Mouse (Mus musculus) bone marrow macrophage, adult 2 months (primary cell): ENCODE data around the gene Rbm42. TPM values are rescaled to one million over a fixed set of nuclear protein-coding genes. Genes with fewer than 3 reads are reported as not detected.

Experiments
- H3K27ac ChIP-seq: 2 replicates; pipeline ENCODE4 v1.5.1; 2012; ENCODE audit warnings: low read depth, low read length; ENCODE audit not compliant: insufficient read depth
- H3K4me1 ChIP-seq: 2 replicates; pipeline ENCODE4 v1.6.1; 2012; ENCODE audit warnings: low read length; ENCODE audit not compliant: control insufficient read depth, insufficient read depth
- H3K4me3 ChIP-seq: 2 replicates; pipeline ENCODE4 v1.5.1; 2012; ENCODE audit warnings: mild to moderate bottlenecking, low read length, moderate library complexity; ENCODE audit not compliant: insufficient read depth
- CTCF ChIP-seq: IDR thresholded peaks from 2 replicates; pipeline ENCODE4 v1.5.1; 2012; ENCODE audit warnings: low read depth, mild to moderate bottlenecking, low read length, moderate library complexity
- POLR2A ChIP-seq: IDR thresholded peaks from 2 replicates; pipeline ENCODE4 v1.6.1; 2012; ENCODE audit warnings: mild to moderate bottlenecking, low read depth, low read length, borderline replicate concordance
- polyA plus RNA-seq: library from polyadenylated mRNA; stranded (reverse); fragments of >200 nt; gene quantifications from 2 replicates; pipeline ENCODE4 v1.2.4, GENCODE M21; 2012; ENCODE audit not compliant: missing spikeins, insufficient read depth, insufficient read length

The Rbm42 gene
- polyA plus RNA-seq, 1 experiment = 59.6 TPM

DNA sequence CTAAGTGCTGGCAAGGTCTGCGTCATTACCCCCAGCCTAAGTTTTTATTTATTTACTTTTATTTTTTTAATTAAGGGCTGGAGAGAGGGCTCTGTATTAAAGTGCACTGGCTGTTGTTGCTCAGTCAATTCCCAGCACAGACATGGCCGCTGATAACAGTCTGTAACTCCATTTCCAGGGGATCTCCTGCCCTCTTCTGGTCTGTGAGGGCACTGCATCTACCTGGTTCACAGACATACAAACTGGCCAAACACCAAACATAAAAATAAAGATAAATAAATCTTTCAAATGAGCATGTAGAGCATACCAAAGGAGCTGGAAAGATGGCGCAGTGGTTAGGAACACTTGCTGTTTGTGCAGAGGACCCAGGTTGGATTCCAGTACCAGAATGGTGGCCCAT, 30.9 kb downstream of the Rbm42 start:
- TF ChIP-seq POLR2A (no peak), CTCF (0 out of 2 replicates have a peak, but pooled peaks have one; percentile 7)
- Histone ChIP-seq H3K4me3 (no peak overlapping the region), H3K4me1 (no peaks in the 10 kb centered on the region), H3K27ac (no peak overlapping the region)

DNA sequence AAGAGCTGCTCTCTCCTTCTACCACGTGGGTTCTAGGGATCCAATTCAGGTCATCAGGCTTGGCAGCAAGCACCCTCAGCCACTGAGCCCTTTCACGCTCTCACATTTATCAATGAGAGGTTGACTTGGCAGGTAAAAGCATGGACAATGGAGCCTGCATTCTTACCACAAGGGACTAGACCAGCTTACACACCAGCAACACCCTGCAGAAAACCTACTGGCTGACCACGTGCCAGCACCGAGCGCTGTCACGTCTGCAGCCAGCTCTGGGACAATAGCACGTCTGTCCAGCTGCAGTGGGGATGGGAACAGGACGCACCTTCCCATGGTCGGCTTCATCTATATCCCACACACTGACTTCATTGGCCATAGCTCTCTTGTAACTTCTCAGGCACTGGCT, 31.5 kb downstream of the Rbm42 start:
- no peak for TF ChIP-seq CTCF
- TF ChIP-seq POLR2A = no peak
- H3K4me1 ChIP-seq = no peaks in the 10 kb centered on the region
- no peak overlapping the region for H3K4me3 ChIP-seq
- H3K27ac ChIP-seq = no peak overlapping the region

DNA sequence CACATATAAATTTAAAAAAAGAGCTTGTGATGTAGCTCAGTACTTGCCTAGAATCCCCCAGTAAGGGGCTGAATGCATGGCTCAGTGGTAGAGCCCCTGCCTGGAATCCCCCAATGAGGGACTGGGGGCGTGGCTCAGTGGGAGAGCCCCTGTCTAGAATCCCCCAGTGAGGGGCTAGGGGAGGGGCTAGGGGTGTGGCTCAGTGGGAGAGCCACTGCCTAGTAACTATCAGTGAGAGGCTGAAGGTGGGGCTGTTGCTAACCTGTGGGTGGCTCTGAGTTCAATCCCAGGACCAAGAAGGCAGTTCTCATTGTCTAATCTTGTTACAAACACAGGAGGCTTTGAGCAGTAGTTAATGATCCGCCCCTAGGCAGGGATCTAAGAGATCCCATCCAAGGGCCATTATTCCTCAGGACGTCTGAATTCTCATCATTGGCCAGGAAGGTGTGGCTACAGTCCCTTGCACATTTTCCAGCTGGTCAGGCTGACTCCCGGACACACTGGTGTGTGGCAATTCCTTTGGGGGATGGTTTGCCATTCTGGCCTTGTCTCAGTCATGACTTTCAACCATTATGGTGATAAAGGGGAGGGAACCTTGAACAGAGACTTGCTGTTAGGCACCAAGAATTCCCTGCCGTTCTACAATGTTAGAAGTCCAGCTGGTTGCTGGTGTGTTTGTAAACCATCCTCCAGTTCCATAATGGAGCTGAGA, 34.9 kb downstream of the Rbm42 start:
- no peaks in the 10 kb centered on the region for H3K4me1 ChIP-seq

DNA sequence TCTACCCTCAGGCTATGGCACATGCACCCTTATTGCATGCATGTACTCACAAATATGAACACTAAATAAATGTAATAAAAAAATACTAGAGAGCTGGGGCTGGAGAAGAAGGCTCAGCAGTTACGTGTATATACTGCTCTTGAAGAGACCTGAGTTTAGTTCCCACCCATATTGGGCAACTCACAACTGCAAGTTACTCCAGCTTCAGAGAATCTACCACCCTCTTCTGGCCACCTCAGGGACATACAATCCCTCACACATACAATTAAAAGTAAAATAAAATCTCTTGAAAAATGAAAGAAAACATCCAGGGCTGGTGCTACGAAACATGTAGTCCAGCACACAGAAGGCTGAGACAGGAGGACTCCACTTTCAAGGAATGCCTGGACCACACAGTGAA, 35.7 kb downstream of the Rbm42 start:
- Histone ChIP-seq H3K4me3 (no peak overlapping the region), H3K4me1 (no peaks in the 10 kb centered on the region), H3K27ac (no peak overlapping the region)
- no peak for TF ChIP-seq POLR2A
- TF ChIP-seq CTCF = no peak

More for the DNA sequence above, 34.9 kb downstream of the Rbm42 start:
- H3K4me3 ChIP-seq = no peak overlapping the region
- H3K27ac ChIP-seq = no peak overlapping the region
- TF ChIP-seq CTCF = no peak
- no peak for TF ChIP-seq POLR2A

DNA sequence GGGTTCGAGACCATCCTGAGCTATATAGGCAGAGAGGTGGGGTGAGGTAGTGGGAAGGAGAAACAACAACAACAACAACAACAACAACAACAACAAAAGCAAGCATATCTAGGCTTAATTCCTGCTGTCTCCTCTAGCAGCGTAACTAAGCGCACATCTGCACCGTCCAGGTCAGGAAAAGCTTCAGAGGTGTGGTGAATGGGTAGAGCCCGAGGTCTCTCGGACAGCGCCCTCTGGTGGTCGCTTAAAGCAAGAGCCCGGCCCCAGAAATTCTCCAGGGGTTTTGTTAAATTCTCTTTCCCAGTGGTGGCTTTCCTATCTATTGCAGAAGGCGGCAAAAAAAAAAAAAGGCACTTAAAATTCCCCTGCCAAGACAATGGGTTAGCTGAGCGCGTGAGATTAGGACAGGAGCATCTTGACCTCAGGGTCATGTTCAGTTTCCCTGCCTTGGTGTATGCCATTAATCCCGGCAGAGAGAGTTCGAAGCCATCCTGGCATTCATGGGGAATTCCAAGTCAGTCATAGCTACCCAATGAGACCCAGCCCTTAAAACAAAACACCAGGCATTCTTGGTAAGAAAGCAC, 36.5 kb downstream of the Rbm42 start:
- TF ChIP-seq CTCF = peak; percentile 94
- no peak for TF ChIP-seq POLR2A
- H3K4me1 ChIP-seq = no peaks in the 10 kb centered on the region
- H3K27ac ChIP-seq = no peak overlapping the region
- no peak overlapping the region for H3K4me3 ChIP-seq

DNA sequence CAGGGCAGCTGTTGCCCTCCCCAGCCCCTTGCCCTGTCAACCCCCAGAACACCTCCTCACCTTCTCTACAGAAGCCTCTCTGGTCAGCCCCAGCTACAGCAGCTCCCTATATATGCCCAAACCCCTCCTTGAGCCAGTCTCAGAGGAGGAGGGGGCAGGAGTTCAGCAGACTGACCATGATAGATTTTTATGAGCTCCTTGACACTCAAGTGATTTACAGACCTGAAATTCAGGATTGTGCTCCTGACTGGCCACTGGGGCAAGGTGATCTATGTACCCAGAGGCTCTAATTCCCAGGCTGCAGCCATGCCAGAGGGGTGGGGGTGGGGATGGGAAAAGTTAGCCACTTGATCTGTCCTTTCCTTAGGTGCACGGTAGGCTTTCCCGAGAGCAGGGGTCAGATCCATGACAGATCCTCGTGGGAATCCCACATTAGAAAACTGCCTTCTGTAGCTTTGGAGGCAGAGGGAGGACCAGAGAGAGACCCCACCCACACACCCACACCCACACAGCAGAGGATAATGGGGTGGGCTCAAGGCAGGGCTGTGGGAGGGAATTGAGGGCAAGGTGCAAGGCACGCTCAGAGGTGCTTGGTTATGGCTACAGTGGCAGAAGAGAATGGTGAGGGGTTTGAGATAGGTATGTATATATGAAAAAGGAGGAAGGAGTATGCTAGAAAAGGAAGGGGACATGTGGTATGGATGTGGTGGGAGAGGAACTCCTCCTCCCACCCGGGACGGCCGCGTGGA, 37.3 kb downstream of the Rbm42 start, which contains the start of gene Upk1a:
TSS of gene Upk1a (minus strand) at position 194 of the 749 bp plus-strand sequence.
- no peak for TF ChIP-seq POLR2A
- no peak for TF ChIP-seq CTCF
- Histone ChIP-seq H3K4me3 (no peak within 1 kb of the TSS), H3K27ac (no peak within 1 kb of the TSS), H3K4me1 (no peaks in the 10 kb centered on the region)

DNA sequence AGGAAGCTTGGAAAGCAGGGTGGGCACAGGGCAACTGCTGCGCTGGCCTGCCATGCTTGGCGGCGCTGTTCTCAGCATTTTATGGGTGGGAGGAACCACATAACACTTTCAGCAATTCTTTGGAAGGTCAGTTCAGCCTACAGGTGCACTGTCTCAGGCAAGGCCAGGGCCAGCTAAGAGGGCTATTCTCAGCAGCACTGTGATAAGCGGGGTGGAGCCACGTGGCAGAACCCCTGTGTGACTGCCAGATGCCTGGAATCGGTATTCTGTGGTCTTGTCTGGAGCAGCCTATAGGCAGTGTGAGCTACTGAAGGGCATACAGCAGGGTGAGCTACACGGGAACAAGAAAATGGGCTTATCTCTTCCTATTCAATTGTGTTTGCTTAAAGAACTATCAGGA, 40.1 kb downstream of the Rbm42 start:
- Histone ChIP-seq H3K27ac (no peak overlapping the region), H3K4me1 (no peaks in the 10 kb centered on the region), H3K4me3 (no peak overlapping the region)
- TF ChIP-seq POLR2A (no peak), CTCF (no peak)

DNA sequence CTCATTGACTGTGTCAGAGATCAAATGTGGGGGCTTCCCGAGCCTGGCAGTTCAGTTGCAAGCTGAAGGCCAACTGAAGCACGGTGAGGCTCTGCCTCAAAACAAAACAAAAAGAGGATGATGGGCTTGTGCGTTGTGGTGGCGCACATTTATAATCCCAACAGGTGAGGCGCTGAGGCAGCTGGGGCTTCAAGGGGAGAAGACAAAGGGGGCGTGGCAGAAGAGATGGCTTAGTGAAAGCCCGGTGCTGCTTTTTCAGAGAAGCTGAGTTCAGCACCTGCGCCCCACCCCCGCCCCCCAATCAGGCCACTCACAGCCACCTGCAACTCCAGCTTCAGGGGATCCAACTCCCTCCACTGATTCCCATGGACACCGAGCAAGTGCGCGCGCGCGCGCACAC, 41.6 kb downstream of the Rbm42 start:
- Histone ChIP-seq H3K27ac (no peak overlapping the region), H3K4me1 (no peaks in the 10 kb centered on the region), H3K4me3 (no peak overlapping the region)
- no peak for TF ChIP-seq CTCF
- no peak for TF ChIP-seq POLR2A

DNA sequence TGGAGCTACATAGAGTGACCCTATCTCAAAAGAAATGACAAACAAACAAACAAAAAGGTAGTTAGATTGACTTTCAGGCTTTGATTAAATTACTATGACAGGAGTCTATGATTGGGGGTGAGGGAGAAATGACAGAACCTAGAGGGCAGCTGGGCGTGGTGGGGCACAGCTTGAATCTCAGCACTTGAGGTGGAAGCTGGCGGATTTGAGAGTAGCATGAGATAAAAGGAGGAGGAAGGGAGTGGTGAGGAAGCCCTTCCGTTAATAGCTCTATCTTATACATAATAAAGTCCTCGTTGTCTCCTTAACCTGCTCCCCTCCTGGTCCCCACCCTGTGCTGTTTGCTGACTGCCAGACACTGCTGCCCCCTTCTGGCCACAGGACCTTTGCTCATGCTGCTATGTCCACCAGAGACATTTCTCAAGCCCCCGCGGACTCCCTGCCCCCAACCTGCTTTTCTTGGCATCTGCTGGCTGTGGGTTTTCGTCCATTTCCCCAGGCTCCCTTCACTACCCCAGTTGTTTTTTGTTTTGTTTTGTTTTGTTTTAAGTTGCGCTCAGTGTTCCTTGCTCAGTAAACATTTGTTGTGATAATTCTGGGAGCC, 42.3 kb downstream of the Rbm42 start:
- H3K27ac ChIP-seq = no peak overlapping the region
- no peak overlapping the region for H3K4me3 ChIP-seq
- no peak for TF ChIP-seq POLR2A
- peak; percentile 77 for TF ChIP-seq CTCF
- no peaks in the 10 kb centered on the region for H3K4me1 ChIP-seq

DNA sequence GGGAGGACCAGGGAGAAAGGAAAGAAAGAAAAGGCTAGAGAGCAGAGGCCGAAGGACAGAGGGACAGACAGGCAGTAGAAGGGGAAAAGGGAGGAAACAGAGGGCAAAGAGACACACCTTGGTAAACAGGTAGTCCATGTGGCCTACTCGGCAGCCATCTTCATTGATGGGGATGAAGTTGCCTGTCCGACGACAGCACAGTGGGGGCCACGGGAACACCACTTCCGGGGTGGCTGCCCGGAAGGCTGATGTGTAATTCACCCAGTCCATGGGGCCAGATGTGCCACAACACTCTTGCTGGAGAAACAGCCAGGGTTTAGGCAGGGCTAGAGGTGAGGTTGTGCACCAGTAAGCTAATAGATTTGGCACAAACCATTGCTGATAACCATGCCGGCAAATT, 45.2 kb downstream of the Rbm42 start:
- H3K4me3 ChIP-seq = no peak overlapping the region
- 0 out of 2 replicates have a peak, but pooled peaks cover 4% of the 10 kb centered on the region for H3K4me1 ChIP-seq
- no peak overlapping the region for H3K27ac ChIP-seq
- no peak for TF ChIP-seq CTCF
- no peak for TF ChIP-seq POLR2A
